Mouse (Mus musculus): ENCODE measurements at regions not wholly inside any gene's neighbourhood (a gene's known extent, or its start where the extent isn't known, plus 50 kb on each side); places are given as distances from the start of the nearest gene placed in this dataset.
A peak's percentile ranks its signal among the peaks of the same experiment; 100 is the strongest.

DNA sequence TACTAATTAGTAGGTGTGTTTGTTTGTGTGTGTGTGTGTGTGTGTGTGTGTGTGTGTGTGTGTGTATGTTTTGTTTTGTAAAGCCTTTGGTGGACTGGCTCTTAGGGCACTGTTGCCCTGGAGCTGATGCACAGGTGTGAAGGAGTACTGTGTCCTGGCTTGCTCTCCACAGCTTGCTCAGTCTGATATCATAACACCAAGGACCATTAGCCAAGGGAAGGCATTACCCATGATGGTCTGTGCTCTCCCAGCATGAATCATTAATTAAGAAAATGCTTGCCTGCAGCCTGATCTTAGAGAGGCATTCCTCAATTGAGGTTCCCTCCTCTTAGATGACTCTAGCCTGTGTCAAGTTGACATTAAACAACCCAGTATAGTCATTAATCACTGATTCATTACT, 54.7 kb downstream of the Spry2 start:
- Histone ChIP-seq H3K27me3 (no peaks in the 10 kb centered on the region), H3K36me3 (no peaks in the 10 kb centered on the region), H3K27ac (no peak overlapping the region), H3K4me2 (no peak overlapping the region), H3K4me3 (no peak overlapping the region), H3K9ac (no peak overlapping the region), H3K4me1 (no peaks in the 10 kb centered on the region), H3K9me3 (no peaks in the 10 kb centered on the region)
- no peak for ATAC-seq (ENCODE audit: borderline replicate concordance, extremely low read depth, low FRiP score, low TSS enrichment)

DNA sequence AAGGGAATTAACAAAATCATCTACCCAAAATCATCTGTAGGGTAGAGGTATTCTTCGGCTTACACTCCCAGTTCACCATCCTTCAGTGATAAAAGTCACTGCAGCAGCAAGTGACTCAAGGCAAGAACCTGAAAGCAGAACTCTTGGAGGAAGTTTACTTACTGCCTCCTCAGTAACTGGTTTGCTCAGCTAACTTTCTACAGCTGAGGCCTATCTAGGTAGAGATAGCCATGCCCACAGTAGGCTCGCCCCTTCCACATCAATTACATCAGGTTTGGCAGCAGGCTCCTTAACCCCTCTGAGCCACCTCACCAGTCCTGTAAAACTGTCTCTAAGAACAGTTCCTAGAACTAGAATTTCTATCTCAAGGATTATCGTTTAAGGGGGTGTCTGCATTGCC, 59.1 kb downstream of the Spry2 start:
- no peaks in the 10 kb centered on the region for H3K4me1 ChIP-seq
- H3K27me3 ChIP-seq = no peaks in the 10 kb centered on the region
- WGBS = 53% methylated on average over 3 of the region's 3 CpGs
- H3K9ac ChIP-seq = no peak overlapping the region
- H3K4me3 ChIP-seq = no peak overlapping the region
- H3K36me3 ChIP-seq = no peaks in the 10 kb centered on the region
- no peak for ATAC-seq (ENCODE audit: borderline replicate concordance, extremely low read depth, low FRiP score, low TSS enrichment)
- H3K9me3 ChIP-seq = no peaks in the 10 kb centered on the region
- no peak overlapping the region for H3K4me2 ChIP-seq
- H3K27ac ChIP-seq = no peak overlapping the region

DNA sequence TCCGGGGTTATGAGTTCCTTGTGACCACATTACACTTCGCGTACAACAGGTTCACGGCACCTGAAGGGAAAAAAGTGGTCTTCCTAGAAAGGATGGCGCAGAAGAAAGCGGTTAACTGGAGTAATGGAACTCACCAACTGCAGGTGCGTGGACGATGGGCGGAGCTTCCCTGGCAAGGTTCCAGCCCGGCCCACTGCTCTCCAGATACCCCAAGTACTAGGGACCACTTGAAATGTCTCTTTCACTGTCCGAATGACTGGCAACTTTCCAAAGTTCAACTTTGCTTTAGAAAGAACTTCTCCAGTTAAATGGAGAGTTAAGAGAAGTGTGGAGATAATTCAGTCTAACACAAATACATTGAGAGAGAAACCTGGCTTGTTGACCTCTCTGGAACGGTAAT, 65.9 kb downstream of the Spry2 start:
- no peaks in the 10 kb centered on the region for H3K36me3 ChIP-seq
- no peak overlapping the region for H3K4me2 ChIP-seq
- no peaks in the 10 kb centered on the region for H3K4me1 ChIP-seq
- no peak overlapping the region for H3K9ac ChIP-seq
- peak; percentile 81; the same call in 1 of the 2 replicates for ATAC-seq (ENCODE audit: borderline replicate concordance, extremely low read depth, low FRiP score, low TSS enrichment)
- H3K4me3 ChIP-seq = no peak overlapping the region
- no peaks in the 10 kb centered on the region for H3K9me3 ChIP-seq
- no peaks in the 10 kb centered on the region for H3K27me3 ChIP-seq
- peak overlapping the region; percentile 25; the same call in 1 of the 2 replicates for H3K27ac ChIP-seq
- WGBS = 51% methylated on average over 12 of the region's 12 CpGs

DNA sequence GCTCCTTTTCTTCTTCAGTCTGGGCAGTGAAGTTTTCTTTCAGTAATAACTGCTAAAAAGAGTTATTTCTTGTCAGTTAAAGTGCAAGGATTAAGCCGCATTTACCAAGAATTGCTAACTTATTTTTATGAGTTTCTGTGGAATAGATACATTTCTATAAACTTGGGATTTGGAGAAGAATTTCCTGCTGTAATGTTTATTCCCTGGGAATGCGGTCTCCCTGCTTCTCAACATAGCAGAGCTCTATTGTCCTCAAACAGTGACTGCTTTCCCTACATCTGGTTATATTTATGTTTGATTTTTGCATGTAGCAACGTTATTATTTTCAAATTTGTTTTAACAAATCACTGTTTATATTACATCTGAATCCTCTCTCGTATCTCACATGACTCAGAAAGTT, 66.3 kb downstream of the Spry2 start:
- Histone ChIP-seq H3K9ac (no peak overlapping the region), H3K36me3 (no peaks in the 10 kb centered on the region), H3K4me2 (no peak overlapping the region), H3K4me1 (no peaks in the 10 kb centered on the region), H3K27me3 (no peaks in the 10 kb centered on the region), H3K4me3 (no peak overlapping the region), H3K9me3 (no peaks in the 10 kb centered on the region), H3K27ac (no peak overlapping the region)
- WGBS = 48% methylated on average over 4 of the region's 4 CpGs
- no peak for ATAC-seq (ENCODE audit: borderline replicate concordance, extremely low read depth, low FRiP score, low TSS enrichment)

DNA sequence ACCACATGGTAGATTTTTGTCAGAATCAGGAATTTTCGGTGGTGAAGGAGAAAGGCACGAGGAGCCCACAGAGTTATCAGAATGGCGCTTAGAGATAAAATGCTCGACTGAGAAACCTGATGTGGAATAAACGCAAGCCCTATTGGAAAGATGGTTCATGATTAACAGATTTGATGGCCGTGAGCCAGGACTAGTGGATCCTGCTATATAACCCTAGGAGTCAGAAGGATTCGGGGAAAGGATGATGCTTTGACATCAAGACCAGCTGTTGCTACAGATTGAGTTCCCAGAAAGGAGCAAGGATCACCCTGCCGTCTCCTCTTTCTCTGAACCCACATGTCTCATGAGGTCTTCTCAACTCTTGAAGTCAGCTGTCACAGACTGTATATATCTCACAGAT, 73.5 kb downstream of the Spry2 start:
- H3K27me3 ChIP-seq = no peaks in the 10 kb centered on the region
- H3K9me3 ChIP-seq = 0 out of 2 replicates have a peak, but pooled peaks cover 4% of the 10 kb centered on the region
- no peak overlapping the region for H3K4me3 ChIP-seq
- H3K4me1 ChIP-seq = 0 out of 2 replicates have a peak, but pooled peaks cover 6% of the 10 kb centered on the region
- H3K4me2 ChIP-seq = no peak overlapping the region
- H3K9ac ChIP-seq = no peak overlapping the region
- WGBS = 42% methylated on average over 8 of the region's 8 CpGs
- no peak overlapping the region for H3K27ac ChIP-seq
- ATAC-seq (ENCODE audit: borderline replicate concordance, extremely low read depth, low FRiP score, low TSS enrichment) = no peak
- no peaks in the 10 kb centered on the region for H3K36me3 ChIP-seq

DNA sequence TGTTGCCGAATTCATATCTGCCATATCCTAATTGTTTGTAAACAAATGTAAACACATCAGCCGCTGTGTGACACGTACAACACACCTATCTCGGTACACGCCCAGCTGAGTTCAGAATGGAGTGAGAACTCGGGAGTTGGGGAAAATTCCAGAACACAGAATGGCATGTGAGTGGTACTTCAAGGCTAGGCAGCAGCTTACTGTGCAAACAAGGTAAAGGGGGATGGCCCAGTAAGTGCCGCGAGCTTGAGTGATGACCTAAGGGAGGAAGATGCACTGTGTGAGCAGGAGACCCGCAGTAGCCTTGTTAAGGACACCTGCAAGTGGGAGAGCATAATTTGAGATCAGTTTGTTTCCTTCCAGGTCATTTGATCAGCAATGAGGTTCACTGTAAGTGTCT, 74.0 kb downstream of the Spry2 start:
- 0 out of 2 replicates have a peak, but pooled peaks cover 4% of the 10 kb centered on the region for H3K9me3 ChIP-seq
- no peak overlapping the region for H3K4me2 ChIP-seq
- H3K4me1 ChIP-seq = 0 out of 2 replicates have a peak, but pooled peaks cover 6% of the 10 kb centered on the region
- no peak overlapping the region for H3K4me3 ChIP-seq
- no peaks in the 10 kb centered on the region for H3K36me3 ChIP-seq
- H3K27ac ChIP-seq = peak overlapping the region; percentile 48; the same call in 1 of the 2 replicates
- no peaks in the 10 kb centered on the region for H3K27me3 ChIP-seq
- peak; percentile 83 for ATAC-seq (ENCODE audit: borderline replicate concordance, extremely low read depth, low FRiP score, low TSS enrichment)
- no peak overlapping the region for H3K9ac ChIP-seq
- 48% methylated on average over 9 of the region's 9 CpGs for WGBS

DNA sequence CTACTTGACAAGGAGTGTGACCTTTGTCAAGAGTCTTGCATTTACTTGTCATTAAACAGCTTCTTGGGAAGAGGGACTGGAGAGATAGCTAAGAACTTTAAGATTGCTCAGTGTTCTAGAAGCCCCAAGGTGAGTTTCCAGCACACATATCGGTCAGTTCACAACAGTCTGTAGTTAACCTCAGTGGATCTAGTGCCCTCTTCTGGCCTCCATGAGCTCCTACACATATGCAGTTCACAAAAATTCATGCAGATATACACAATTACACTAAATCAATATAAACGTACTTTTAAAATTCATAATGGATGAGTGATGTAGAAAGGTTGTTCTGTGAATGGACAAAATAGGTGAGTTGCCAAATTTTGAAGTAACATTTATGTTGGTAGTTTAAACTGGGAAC, 77.1 kb downstream of the Spry2 start:
- ATAC-seq (ENCODE audit: borderline replicate concordance, extremely low read depth, low FRiP score, low TSS enrichment) = no peak
- Histone ChIP-seq H3K4me3 (no peak overlapping the region), H3K36me3 (no peaks in the 10 kb centered on the region), H3K27me3 (no peaks in the 10 kb centered on the region), H3K4me1 (peaks cover 17% of the 10 kb centered on the region), H3K4me2 (no peak overlapping the region), H3K9me3 (0 out of 2 replicates have a peak, but pooled peaks cover 4% of the 10 kb centered on the region), H3K9ac (no peak overlapping the region), H3K27ac (no peak overlapping the region)
- WGBS = 95% methylated on average over 2 of the region's 2 CpGs

DNA sequence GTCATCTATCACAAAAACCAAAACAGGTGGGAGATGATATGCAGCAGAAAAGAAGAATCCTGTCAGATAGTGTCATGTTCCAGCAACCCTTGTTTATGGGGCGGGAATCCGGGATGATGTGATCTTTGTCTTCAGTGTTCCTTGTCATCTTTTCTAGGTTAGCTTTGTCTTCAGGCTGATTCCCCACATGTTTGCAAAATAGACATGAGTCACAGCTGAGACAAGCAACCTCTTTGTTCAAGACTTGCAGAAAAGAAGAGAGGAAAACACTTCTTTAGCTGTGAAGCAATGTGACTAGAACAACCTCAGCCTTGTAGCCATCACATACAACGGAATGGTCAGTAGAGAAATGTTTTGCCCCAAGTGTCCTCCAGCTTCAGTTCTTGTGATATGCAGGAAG, 77.8 kb downstream of the Spry2 start:
- no peak for ATAC-seq (ENCODE audit: borderline replicate concordance, extremely low read depth, low FRiP score, low TSS enrichment)

DNA sequence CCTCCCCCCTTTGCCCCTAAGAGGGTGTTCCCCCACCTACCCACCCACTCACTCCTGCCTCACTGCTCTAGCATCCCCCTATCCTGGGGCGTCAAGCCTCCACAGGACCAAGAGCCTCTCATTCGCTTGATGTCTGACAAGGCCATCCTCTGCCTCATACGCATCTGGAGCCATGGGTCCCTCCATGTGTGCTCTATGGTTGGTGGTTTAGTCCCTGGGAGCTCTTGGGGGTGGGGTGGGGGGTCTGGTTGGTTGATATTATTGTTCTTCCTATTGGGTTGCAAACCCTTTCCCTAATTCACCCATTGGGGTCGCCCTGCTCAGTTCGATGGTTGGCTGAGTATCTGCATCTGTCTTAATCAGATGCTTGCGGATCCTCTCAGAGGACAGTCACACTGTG, 79.1 kb downstream of the Spry2 start:
- H3K4me2 ChIP-seq = no peak overlapping the region
- ATAC-seq (ENCODE audit: borderline replicate concordance, extremely low read depth, low FRiP score, low TSS enrichment) = no peak
- no peaks in the 10 kb centered on the region for H3K36me3 ChIP-seq
- H3K9ac ChIP-seq = no peak overlapping the region
- H3K4me1 ChIP-seq = peaks cover 11% of the 10 kb centered on the region
- H3K4me3 ChIP-seq = no peak overlapping the region
- H3K27me3 ChIP-seq = no peaks in the 10 kb centered on the region
- 0 out of 2 replicates have a peak, but pooled peaks cover 4% of the 10 kb centered on the region for H3K9me3 ChIP-seq
- 91% methylated on average over 6 of the region's 6 CpGs for WGBS
- no peak overlapping the region for H3K27ac ChIP-seq

More for the DNA sequence above, 77.8 kb downstream of the Spry2 start:
- Histone ChIP-seq H3K27me3 (no peaks in the 10 kb centered on the region), H3K36me3 (no peaks in the 10 kb centered on the region), H3K4me3 (no peak overlapping the region), H3K9me3 (0 out of 2 replicates have a peak, but pooled peaks cover 4% of the 10 kb centered on the region), H3K9ac (no peak overlapping the region), H3K4me1 (peaks cover 17% of the 10 kb centered on the region), H3K27ac (no peak overlapping the region), H3K4me2 (no peak overlapping the region)
- 90% methylated on average over 3 of the region's 3 CpGs for WGBS

DNA sequence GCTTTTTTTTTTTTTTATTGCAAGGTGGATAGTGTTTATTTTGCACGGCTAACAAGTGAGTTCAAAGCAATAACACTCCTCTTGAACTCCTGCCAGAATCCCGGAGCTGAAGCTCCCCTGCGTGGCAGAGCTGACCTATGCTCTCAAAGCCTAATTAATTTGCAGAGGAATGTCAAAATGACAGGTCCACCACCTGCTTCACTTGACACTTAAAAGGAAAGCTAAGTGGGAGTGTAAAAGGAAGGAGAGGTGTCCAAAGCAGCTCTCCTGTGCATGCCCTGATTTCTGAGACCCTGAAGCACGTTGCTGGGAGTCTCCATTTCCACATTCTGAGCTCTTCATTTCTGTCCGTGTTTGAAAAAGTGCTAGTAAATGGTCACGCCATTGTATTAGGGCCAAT, 80.8 kb downstream of the Spry2 start:
- ATAC-seq (ENCODE audit: borderline replicate concordance, extremely low read depth, low FRiP score, low TSS enrichment) = peak; percentile 11; the same call in 1 of the 2 replicates
- Histone ChIP-seq H3K9ac (no peak overlapping the region), H3K27ac (peak overlapping the region; percentile 33; the same call in 1 of the 2 replicates)

DNA sequence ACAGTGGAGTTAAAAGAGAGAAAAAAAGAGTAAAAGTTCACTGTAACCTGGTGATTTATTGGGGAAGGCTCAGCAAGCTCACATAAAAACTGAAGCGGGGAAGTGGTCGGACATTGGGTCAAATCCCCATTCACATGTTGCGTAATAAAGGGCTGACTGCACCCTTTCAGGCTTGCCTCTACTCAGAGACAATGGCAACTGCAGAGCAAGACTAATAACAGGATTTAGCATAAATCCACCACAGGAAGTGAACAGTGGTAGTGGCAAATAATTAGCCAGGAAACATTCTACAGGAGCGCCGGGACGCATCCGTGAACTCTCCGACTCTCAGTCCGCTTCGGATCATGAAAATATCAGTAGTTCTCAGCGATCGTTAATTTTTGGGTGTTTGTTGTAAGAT, 81.3 kb downstream of the Spry2 start:
- no peak for ATAC-seq (ENCODE audit: borderline replicate concordance, extremely low read depth, low FRiP score, low TSS enrichment)
- no peak overlapping the region for H3K27ac ChIP-seq
- H3K36me3 ChIP-seq = no peaks in the 10 kb centered on the region
- H3K9me3 ChIP-seq = 0 out of 2 replicates have a peak, but pooled peaks cover 4% of the 10 kb centered on the region
- H3K4me2 ChIP-seq = peak overlapping the region; percentile 59
- no peaks in the 10 kb centered on the region for H3K27me3 ChIP-seq
- 9% methylated on average over 12 of the region's 12 CpGs for WGBS
- H3K9ac ChIP-seq = no peak overlapping the region
- H3K4me3 ChIP-seq = peak overlapping the region; percentile 24
- H3K4me1 ChIP-seq = peaks cover 11% of the 10 kb centered on the region

More for the DNA sequence above, 80.8 kb downstream of the Spry2 start:
- Histone ChIP-seq H3K4me1 (peaks cover 11% of the 10 kb centered on the region), H3K27me3 (no peaks in the 10 kb centered on the region), H3K4me3 (peak overlapping the region; percentile 24), H3K4me2 (peak overlapping the region; percentile 59), H3K36me3 (no peaks in the 10 kb centered on the region), H3K9me3 (0 out of 2 replicates have a peak, but pooled peaks cover 4% of the 10 kb centered on the region)
- 13% methylated on average over 6 of the region's 6 CpGs for WGBS

DNA sequence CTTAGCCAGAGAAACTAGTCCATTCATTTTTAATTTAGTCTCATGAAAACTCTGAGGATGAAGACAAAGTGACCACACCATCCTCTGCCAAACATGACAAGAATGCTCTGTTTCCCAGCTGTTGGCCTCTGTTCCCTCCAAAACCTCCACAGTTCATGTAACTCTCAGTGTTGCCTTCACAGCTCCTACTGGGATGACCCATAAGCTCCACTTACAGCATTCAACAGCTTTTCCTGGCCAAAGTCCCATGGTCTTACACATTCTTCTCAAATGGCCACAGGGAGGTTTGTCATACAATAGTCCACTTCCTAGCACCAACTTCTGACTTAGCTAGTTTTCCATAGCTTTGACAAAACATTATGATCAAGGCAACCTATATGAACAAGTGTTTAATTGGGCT, 83.0 kb downstream of the Spry2 start:
- Histone ChIP-seq H3K9me3 (no peaks in the 10 kb centered on the region), H3K27me3 (no peaks in the 10 kb centered on the region), H3K4me3 (no peak overlapping the region), H3K4me1 (peaks cover 11% of the 10 kb centered on the region), H3K27ac (no peak overlapping the region), H3K4me2 (no peak overlapping the region), H3K9ac (no peak overlapping the region), H3K36me3 (no peaks in the 10 kb centered on the region)
- ATAC-seq (ENCODE audit: borderline replicate concordance, extremely low read depth, low FRiP score, low TSS enrichment) = no peak

DNA sequence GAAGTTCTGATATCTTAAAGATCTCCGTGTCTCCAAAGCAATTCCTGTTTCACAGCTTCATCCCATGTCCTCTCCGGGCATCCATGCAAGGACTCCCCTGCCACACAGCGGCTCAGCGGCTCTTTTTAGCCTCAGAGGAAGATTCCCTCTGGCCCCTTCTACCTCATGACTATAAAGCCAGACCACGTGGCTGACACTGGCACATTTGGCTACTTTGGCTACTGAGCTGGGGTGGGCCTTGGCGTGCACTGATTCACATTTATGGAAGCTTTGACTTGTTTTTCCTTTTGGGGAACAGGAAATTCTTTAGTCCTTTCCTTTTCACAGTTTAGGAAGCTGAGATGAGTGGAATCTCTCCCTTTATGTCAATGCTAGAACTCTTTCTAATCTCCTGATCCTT, 83.5 kb downstream of the Spry2 start:
- Histone ChIP-seq H3K27me3 (no peaks in the 10 kb centered on the region), H3K4me2 (no peak overlapping the region), H3K9me3 (no peaks in the 10 kb centered on the region), H3K9ac (no peak overlapping the region), H3K27ac (no peak overlapping the region), H3K4me3 (no peak overlapping the region), H3K36me3 (no peaks in the 10 kb centered on the region), H3K4me1 (peaks cover 11% of the 10 kb centered on the region)
- no peak for ATAC-seq (ENCODE audit: borderline replicate concordance, extremely low read depth, low FRiP score, low TSS enrichment)
- WGBS = 86% methylated on average over 6 of the region's 6 CpGs

Measured in lung, embryonic 15.5 days (tissue).